Mouse (Mus musculus) right cerebral cortex, postnatal 14 days (tissue): ENCODE data around the gene 1700034J05Rik.

Experiments used
- DNase-seq: peaks from one replicate; pipeline ENCODE4 v3.0.0; 2022

1700034J05Rik gene

DNA sequence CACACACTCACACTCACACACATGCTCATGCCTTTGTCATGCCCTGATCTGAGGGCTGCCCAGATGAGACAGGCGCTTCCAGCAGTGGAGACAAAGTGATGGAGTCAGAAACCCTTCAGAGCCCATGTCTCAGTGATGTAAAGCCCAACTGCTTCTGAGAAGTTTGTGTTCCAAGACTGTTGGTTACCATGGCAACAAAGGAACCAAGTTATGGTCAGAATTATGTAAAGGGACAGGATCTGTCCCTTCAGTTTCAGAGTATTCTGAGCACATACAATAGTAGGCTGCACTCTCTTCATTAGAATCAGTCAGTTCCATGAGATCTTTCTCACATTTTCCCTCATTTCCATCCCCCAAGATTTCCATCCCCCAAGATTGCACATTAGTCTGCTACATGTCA, at the start of gene 1700034J05Rik:
TSS of gene 1700034J05Rik (minus strand) at position 165 of the 400 bp plus-strand sequence.
- no peak for DNase-seq

GRCm38 (mm10) chr6:146999755-147000154, 45.5 kb upstream of the 1700034J05Rik start:
- no peak for DNase-seq

DNA sequence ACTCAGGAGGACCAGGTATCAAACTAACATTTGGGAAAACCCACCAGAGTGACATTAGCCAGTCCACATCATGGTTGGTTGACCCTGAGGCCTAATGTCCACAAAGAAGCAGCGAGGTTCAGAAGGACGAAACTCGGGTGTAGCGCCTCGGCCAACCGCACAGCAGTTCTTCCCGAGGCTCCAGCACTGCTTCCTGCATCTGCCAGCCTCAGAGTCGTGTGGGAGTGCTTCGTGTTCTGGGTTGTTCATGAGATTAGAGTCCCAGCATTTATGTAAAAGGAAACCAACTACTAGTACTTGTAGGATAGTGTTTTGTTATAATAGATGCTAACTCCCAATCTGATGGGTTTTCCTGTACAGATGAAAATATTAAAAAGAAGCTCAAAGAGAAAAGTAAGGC, 45.1 kb upstream of the 1700034J05Rik start:
- DNase-seq = no peak

- no peak for DNase-seq
Observed at GRCm38 (mm10) chr6:146998710-146999109, 44.5 kb upstream of the 1700034J05Rik start.

- DNase-seq = no peak
Observed at GRCm38 (mm10) chr6:146997006-146997405, 42.8 kb upstream of the 1700034J05Rik start.

- DNase-seq = no peak
Observed at GRCm38 (mm10) chr6:146995878-146996277, 41.7 kb upstream of the 1700034J05Rik start.

DNA sequence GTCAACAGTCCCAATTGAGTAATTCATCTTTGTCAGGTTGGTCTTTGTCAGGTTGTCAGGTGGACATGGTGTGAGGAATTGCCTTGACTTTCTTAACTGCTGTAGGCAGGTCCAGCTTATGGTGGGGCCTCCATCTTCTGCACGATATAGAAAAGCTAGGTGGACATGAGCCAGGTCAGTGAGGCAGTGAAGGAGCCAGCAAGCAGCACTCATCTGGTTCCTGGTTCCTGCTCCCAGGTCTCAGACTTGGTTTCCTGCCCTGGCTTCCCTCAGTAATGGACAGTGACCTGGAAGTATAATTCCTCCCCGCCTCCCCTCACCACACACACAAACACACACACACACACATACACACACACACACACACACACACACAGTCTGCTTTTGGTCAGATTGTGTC, 41.2 kb upstream of the 1700034J05Rik start:
- no peak for DNase-seq

- DNase-seq = peak; percentile 68
Observed at GRCm38 (mm10) chr6:146994236-146994635, 40.0 kb upstream of the 1700034J05Rik start.

DNA sequence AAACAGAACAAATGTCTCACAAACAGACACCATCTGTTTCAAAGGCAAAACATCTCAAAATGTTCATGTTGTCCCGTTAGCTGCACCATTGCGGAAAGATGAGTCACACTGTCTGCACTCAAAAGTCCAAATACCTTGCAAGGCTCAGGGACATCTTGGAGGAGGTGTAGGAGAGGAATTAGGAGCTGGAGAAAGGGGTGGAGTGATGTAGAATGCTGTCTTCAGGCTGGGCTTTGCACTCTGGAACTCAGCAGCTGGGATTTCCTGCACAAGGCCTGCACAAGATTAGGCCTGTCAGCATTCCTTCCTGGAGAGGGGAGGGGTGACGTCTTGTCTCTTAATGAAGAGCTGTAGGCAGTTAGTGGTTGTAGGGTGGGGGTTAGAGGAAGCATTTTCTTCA, 30.3 kb upstream of the 1700034J05Rik start:
- DNase-seq = no peak

DNA sequence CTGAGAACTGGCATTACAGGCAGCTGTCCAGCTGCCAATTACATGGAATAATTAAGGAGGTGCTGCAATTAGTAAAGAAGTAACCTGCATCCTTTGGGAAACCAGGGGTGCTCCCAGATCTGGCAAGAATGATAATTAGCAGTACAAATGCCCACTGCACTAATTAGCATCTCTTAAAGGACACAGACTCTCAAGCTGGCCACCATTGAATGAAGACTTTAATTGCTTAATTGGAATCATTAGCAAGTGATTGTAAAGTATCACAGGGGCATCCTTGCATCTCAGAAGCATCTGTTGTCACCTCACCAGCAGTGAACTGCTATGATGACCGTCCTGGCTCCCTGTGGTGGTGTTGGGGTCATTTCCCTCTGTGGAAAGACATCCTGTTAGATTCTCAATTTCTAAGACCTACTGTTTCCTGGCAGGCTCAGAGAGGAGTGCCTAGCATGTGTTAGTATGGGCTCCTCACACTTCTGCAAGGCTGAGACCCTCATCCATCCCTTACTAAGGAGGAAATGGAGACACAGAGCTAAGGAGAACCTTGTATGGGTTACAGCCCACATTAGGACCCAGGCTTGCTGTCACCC, 27.1 kb upstream of the 1700034J05Rik start:
- DNase-seq = no peak

- no peak for DNase-seq
Observed at GRCm38 (mm10) chr6:146979953-146980352, 25.7 kb upstream of the 1700034J05Rik start.

- no peak for DNase-seq
Observed at GRCm38 (mm10) chr6:146979115-146979744, 25.0 kb upstream of the 1700034J05Rik start.

- no peak for DNase-seq
Observed at GRCm38 (mm10) chr6:146978691-146979114, 24.5 kb upstream of the 1700034J05Rik start.

DNA sequence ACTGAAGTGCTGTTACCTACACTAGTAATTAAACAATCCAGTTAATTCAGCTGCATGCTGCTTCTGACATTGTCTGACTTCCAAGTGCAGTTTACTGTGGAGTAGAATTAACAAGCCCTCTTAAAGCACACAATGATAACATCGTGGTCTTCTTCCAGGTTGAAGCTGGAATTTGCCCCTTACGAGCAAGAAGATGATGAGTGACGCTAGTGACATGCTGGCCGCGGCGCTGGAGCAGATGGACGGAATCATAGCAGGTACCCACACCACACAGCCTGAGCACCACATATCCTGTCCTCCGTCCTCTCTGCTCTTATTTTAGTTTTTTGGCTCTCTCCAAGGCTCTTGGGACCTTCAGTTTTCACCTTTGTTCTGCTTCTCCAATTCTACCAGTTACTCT, 22.2 kb upstream of the 1700034J05Rik start:
- no peak for DNase-seq

- no peak for DNase-seq
Observed at GRCm38 (mm10) chr6:146973830-146974229, 19.6 kb upstream of the 1700034J05Rik start.

- no peak for DNase-seq
Observed at GRCm38 (mm10) chr6:146973406-146973805, 19.2 kb upstream of the 1700034J05Rik start.

GRCm38 (mm10) chr6:146972740-146973139, 18.5 kb upstream of the 1700034J05Rik start:
- no peak for DNase-seq

GRCm38 (mm10) chr6:146972009-146972408, 17.8 kb upstream of the 1700034J05Rik start:
- no peak for DNase-seq

DNA sequence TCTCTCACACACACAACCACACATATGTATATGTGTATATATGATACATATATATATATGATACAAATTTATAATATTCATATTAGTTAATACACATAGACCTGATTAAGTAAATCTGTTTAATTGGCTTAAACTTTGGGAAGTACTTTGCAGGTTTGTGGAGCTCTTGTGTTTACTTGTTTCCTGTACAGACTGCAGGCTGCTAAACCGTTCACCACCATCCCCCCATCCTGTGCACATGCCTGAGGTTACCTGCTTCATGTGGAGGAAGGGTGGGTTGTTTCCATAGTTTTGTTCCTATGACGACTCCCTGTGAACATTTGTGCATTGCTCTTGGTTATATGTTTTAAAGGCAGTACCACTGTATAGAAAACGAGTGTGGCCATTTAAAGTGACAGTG, 17.1 kb upstream of the 1700034J05Rik start:
- DNase-seq = no peak

DNA sequence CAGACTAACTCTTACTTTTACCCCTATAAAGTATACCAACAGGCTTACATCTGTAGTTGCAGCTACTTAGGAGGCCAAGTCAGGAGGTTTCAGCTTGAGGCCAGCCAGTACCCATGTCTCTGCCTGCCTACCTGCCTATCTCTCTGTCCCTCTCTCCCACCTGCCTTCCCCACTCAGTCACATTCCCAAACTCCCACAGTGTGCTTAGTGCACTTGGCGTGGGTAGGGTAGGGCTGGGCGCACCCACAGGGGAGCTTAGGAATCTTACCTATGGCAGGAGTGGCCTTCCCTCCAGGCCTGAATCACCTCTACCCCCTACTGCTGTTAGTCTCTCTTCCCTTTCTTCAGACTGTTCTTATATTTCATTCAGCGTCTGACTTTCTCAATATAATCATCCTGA, 16.6 kb upstream of the 1700034J05Rik start:
- no peak for DNase-seq

DNA sequence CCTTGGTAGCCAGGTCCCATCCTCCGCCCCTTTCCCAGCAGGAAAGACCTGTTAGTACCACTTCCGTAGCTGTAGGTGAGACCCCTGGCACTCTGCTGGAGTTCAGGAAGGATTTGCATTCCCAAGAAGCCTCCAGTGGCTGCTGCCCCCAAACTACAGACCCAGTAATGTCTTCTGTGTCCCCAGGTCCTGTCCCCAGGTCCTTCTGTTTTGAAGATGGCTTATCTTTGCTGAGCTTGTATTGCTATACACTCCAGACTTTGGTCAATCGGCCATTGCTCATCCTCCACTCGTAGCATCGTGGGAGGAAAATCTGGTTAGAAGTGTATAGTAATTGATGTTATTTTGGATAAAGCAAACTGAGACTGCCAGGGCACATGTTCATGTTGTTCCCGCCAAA, 13.6 kb upstream of the 1700034J05Rik start:
- no peak for DNase-seq

DNA sequence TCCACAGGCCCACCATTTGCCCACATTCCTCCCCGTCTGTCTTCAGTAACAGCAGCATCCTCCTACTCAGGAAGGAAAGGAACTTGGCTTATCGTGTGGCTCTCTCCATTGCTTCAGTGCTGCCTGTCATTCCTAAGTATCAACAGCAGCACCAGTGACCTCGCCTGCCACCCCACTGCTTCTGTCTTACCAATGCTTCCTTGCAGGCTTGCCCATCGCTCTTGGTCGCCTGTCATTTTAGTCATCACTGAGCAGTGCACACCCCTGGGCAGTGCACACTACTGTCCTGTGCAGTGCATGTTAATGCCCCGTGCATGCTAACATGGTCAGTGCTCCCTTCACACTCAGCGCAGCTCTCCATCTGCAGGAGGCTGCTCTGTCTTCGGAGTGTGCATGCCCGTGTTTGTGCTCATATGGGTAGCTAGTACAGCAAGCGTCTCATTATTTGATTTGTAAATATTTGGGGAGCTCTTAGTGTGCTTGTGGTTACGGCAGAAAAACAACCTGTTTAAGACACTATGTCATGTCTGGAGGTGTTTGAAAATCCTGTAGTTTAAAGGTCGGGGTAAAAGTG, 12.3 kb upstream of the 1700034J05Rik start:
- DNase-seq = no peak

- no peak for DNase-seq
Observed at GRCm38 (mm10) chr6:146965139-146965772, 11.0 kb upstream of the 1700034J05Rik start.
